Mouse (Mus musculus): Measurements from ENCODE around the gene Nsmce4a. TPM values are rescaled to one million over a fixed set of nuclear protein-coding genes. Genes with fewer than 3 reads are reported as not detected.

The Nsmce4a gene
- 80.7 and 86.6 TPM in 2 replicates for polyA plus RNA-seq (2015; fragmentation: Nextera tagmentation; extraction: Ambion mirVana)

DNA sequence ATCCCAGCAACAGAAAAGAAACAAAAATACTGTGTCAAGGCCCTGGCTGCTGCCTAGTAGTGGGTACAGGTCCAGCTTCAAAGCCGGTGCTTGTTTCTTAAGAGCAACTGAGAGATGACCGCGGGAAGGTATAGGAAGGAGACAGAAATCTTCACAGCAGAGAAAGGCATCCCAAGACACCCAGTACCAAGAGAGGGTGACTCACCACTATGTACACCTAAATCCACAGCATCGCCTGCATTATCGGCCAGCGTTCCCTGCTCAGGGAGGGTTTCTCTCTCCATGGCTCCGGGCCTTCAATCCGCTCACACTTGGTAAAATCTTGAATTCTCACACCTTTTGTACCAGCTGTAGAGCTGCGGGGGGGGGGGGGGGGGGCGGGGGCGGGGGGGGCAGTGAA, at the start of gene Nsmce4a:
Gene Nsmce4a (minus strand): TSS at position 298 of the 400 bp plus-strand sequence.

GRCm38 (mm10) chr7:130577388-130578003, 4.6 kb upstream of the Nsmce4a start, which contains the start of gene Tacc2:
Gene Tacc2 (plus strand): TSS chr7:130577438.

GRCm38 (mm10) chr7:130520049-130520425, 52.9 kb downstream of the Nsmce4a start, which contains the start of gene Ate1:
Gene Ate1 (minus strand): TSS chr7:130520369.

Other genes starting within 250 kb of the Nsmce4a start
- gene Ate1, start 52.7 kb downstream of the Nsmce4a start, polyA plus RNA-seq (2015; fragmentation: Nextera tagmentation; extraction: Ambion mirVana), result 41.5 and 43.4 TPM in 2 replicates
- gene Tacc2, start 4.3 kb upstream of the Nsmce4a start, polyA plus RNA-seq (2015; fragmentation: Nextera tagmentation; extraction: Ambion mirVana), result 42.3 and 60.3 TPM in 2 replicates
- gene Btbd16, start 201.0 kb upstream of the Nsmce4a start, polyA plus RNA-seq (2015; fragmentation: Nextera tagmentation; extraction: Ambion mirVana), result 0.09 and 0.11 TPM in 2 replicates

Measured in skeletal muscle tissue, postnatal 0 days (tissue).